Mouse (Mus musculus) cerebral cortex, adult 2 months (tissue): ENCODE data around the gene Vmn2r67.

Experiments
- WGBS: fragments of 180-500 bp; shearing (Covaris S2); methylation state at CpG from one replicate; pipeline ENCODE4 v1.1.7; 2018; 5-methylcytosine and 5-hydroxymethylcytosine counted together

The Vmn2r67 gene

DNA sequence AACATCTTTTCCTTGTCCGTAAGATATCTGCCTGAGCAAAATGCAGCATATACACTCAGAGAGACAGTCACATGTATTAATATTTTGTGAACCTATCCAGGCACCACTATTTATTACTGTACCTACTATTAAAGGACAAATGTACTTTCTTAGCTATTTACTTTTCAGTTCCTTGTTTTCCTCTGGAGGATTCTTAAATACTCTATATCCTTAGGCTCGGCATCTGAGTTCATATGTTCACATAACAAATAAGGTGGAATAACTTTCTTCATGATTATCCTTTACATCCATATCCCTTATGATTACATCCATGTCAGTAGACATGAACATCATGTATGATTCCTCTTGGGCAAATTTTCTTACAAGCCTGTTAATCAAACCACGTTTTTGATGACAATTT, at the start of gene Vmn2r67:
Gene Vmn2r67 (minus strand): TSS at position 101 of the 400 bp plus-strand sequence.
- 82% methylated on average over 3 of the region's 3 CpGs for WGBS

- 41% methylated on average over 2 of the region's 2 CpGs for WGBS
These were observed 51.3 kb downstream of the Vmn2r67 start for GRCm38 (mm10) chr7:85104531-85104930.
